Mouse (Mus musculus) kidney, postnatal 14 days (tissue): ENCODE measurements at regions not wholly inside any gene's neighbourhood (a gene's known extent, or its start where the extent isn't known, plus 50 kb on each side); places are given as distances from the start of the nearest gene placed in this dataset.

Experiments used
- DNase-seq: peaks from one replicate; pipeline ENCODE4 v3.0.0; 2022; ENCODE audit warnings: mixed read lengths

DNA sequence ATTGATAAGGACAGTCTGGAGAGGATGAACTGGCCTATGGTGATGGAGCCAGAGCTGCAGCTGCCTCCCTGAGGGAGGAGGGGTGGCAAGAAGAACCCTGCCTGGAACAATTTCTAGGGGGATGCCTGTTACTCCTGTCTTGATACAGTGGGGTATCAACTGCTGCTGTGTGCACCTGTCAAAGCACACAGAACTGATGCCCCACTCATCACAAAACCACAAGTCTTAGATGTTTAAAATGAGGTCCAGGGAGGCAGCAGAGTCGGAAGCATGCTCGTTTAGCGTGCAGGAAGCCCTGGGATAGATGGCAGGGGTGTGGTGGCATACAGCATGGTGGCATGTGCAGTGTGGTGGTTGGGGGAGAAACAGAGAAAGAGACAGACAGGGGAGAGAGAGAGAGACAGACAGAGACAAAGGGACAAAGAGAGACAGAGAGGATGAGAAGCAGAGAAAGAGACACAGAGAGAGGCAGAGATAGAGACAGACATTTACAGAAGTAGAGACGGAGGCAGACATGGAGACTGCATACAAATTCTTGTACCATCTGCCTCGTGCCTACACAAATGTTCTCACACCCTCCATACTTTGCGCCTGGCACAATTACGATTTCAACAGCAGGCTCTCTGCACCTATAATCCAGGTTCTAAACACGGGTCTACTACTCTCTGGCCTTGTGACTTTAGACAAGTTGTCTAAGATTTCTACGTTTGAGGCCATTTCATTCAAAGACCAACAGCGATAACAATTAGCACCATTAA lies 242.6 kb downstream of the Cbln4 start:
- DNase-seq = no peak

DNA sequence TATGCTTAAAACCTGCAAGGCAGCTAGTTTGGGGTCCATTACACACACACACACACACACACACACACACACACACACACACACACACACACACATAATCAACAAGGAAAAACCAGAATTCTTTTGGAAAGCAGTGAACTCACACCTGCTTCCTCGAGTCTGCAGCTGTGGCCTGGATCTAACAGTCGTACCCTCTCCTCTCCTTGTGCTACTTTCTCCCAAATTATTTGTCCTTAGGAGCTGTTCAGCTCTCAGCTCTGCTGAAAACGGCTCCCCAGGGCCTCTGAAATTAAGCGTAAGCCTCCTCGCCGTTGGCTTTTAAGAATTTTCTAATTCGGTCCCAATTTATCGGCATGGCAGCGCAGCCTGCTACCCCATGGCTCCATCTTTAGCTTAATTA lies 243.9 kb downstream of the Cbln4 start:
- no peak for DNase-seq

GRCm38 (mm10) chr2:171790686-171791085 lies 252.6 kb downstream of the Cbln4 start:
- DNase-seq = no peak

- no peak for DNase-seq
These were observed 276.9 kb downstream of the Cbln4 start for GRCm38 (mm10) chr2:171766193-171766930.

DNA sequence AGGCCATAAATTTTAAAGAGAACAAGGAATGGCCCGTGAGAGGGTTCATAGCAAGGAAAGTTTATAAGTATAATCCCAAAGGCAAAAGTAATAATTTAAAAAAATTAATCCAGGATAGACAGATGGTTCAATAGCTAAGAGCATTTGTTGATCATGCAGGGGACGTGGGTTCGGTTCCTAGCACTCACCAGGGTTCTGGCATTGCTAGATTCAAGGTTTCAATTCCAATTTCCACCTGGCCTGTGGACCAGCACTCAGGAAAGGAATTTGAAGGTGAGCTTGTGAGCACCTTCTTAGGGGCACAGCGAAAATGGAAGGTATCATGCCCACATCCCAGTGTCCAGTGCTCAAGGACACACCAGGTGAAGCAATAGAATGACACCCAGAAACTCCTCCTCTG lies 278.2 kb downstream of the Cbln4 start:
- no peak for DNase-seq

DNA sequence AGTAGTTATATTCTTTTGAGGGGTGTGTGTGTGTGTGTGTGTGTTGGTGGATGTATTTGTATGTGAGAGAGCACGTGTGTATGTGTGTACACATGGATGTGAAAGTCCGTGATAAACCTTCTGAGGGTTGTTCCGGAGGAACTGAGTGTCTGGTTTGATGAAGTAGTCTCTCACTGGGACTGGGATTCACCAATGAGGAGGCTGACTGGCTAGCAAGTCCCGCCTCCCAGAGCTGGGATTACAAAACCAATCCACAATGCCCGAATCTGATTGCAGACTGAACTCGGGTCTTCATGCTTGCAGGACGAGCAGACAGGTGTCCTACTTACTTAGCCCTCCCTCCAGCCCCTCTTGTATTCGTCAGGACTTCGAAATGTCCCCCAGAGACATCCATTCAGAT lies 289.8 kb downstream of the Cbln4 start:
- no peak for DNase-seq

GRCm38 (mm10) chr2:171747162-171747561 lies 296.1 kb downstream of the Cbln4 start:
- no peak for DNase-seq

DNA sequence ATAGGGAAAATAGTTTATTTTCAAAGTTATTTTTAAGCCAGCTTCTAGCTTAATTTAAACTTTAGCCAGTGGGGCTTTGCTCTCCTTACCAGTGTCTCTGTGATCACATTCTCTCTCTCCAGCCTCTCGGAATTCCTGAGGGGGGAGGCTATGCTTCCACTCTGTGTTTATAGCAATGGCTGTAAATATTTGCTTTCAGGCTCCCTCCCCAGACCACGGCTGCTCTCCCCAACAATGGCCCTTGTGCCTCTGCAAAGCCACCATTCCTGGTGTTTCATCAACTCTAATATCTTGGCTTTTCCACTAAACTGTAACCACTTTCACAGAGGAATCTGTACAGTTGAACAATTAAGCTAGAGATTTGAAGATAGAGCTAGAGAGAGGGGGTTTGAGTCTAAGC lies 300.2 kb downstream of the Cbln4 start:
- DNase-seq = peak; percentile 8

DNA sequence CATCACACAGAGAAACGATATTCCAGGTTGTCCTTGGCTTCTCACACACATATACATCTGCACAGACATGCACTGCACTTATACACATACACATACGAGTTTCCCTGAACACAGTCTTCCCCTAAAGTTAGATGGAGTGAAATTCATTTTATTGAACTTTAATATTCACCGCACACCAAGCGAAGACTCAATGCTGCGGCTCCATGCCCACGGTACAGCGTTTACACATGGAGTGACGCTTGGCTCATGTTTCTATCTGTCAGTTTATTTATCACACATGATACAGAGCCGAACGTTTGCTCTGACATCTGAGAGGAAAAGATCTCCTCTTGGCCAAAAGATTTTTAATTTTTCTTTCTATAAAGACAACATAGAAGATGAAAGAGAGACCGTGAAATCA lies 300.6 kb downstream of the Cbln4 start:
- DNase-seq = no peak

GRCm38 (mm10) chr2:171737761-171738160 lies 305.5 kb downstream of the Cbln4 start:
- DNase-seq = no peak

GRCm38 (mm10) chr2:171735061-171735490 lies 308.2 kb downstream of the Cbln4 start:
- peak; percentile 19 for DNase-seq

DNA sequence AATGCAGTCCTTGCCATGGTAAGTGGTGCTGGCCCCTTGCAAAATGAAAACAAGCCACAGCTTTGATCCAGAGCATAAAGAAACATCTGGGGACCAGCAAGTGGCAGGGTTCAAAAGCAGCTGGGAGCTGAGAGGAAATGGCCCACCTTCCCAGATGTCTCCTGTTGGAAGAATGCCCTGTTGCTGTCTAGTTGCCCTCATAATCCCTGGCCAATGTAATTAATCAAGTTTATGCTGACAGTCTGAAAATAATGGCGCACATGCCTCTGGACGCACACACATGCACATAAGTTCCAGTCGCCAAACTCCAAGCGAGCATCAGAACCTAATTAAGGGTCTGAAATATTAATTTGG lies 308.7 kb downstream of the Cbln4 start:
- peak; percentile 34 for DNase-seq

DNA sequence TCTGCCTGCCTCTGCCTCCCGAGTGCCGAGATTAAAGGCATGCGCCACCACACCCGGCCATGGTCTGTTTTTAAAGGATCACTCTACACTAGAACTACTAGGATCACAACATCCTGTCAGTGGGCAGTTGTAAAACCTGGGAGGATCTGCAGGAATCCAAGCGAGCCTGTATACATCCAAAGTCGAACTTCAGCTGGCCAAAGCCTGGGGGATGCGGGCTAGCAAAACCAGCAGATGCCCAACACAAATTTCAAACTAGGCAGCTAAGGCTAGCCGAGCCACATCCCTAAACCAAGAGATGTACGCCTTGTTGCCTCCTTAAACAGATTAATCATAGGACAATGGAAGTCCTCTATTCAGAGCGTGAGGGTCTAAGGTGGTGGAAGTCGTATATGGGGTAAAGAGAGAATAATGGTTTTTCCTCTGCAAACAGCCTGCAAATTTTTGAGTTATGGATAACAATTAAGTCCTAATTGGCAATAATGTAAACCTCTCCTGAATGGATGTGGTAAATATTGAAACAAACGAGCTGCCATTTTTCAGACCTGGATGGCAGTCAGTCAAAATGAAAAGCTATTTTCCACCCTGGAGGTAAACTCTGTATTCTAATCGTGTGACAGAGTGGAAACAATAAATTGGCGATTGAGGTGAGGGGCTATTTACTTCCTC lies 309.2 kb downstream of the Cbln4 start:
- no peak for DNase-seq

GRCm38 (mm10) chr2:171719269-171719668 lies 324.0 kb downstream of the Cbln4 start:
- DNase-seq = no peak

DNA sequence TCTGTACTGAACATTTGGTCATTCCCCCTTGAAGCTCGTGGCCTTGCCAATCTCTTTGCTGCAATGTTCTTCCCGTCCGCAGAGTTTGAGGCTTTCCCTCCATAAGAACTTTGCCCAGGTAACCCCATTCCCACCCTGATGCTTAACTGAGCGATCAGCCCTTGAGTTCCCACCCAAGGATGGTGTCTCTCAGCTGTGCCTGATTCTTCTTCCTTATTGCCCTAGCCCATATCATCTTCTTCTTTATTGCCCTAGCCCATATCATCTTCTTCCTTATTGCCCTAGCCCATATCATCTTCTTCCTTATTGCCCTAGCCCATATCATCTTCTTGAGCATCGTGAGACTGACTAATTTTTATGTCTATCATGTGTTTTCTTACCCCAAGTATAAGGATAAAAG lies 324.4 kb downstream of the Cbln4 start:
- DNase-seq = no peak

DNA sequence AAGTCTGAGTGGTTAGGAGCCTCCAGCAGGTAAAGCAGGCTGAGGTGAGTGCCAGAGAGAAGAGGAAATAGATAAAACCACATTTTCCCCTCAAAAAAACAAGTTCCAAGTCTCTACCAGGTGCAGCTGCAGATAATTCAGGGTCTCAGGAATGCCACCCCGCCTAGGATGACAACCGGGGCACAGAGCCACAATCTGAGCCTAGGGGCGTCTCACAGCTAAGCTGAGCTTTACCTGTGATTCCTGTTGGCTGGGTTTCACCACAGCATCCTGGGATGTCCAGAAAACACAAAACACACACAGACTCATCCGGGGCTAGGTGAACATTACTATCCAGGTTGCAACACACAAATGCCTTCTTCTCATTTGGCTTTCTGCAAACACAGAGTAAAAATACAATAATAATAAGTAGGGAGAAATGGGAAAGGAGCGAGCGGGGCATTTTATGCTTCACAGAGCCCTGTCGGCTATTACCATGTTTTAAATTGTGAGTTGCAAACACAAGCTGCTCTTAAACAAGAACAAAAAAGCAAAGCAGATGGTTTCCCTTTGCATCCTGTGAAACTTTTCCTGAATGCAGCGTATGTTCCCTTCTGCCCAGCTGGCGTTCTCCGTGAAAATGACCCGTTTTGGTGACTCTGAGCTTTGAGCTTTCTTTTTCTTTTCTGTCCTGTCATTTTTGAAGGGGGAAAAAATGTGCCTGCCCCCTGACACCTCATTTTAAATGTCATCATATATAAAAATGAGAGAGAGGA lies 330.3 kb downstream of the Cbln4 start:
- no peak for DNase-seq

- no peak for DNase-seq
These were observed 349.7 kb downstream of the Cbln4 start for GRCm38 (mm10) chr2:171693526-171693925.

GRCm38 (mm10) chr2:171690781-171691180 lies 352.5 kb downstream of the Cbln4 start:
- DNase-seq = no peak

DNA sequence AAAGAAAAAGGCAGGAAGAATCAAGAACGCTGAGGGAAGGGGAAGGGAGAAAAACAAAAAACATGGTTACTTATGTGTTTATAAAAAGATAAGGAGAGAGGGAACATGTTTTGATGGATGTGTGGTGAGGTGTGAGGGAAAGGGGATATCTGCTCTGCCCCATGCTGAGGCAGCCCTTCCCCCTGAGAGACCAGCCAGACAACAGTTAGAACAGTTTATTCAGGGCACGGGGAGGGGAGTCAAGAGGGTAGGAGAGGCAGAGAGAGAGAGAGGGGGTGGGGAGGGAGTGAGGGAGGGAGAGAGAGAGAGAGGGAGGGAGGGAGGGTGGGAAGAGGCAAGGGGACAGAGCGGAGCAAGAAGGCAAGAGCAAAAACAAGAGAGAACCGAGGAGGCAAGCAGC lies 354.2 kb downstream of the Cbln4 start:
- DNase-seq = no peak

GRCm38 (mm10) chr2:171677998-171678397 lies 365.3 kb downstream of the Cbln4 start:
- peak; percentile 17 for DNase-seq

GRCm38 (mm10) chr2:171677128-171677527 lies 366.1 kb downstream of the Cbln4 start:
- DNase-seq = no peak

- DNase-seq = no peak
These were observed 367.2 kb downstream of the Cbln4 start for GRCm38 (mm10) chr2:171676083-171676482.

DNA sequence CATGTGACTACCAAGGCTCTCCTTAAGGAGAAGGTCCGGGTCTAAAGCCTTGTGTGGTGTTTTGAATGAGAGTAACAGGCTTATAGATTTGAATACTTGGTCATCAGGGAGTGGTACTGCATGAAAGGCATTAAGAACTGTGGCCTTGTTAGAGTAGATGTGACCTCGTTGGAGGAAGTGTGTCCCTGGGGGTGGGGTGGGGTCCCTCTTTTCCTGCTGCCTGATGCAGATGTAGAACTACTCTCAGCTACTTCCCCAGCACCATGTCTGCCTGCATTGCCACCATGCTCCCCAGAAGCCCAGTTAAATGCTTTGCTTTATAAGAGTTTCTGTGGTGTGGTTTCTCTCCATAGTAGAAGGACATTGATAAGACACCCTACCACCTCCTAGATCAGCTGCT lies 367.9 kb downstream of the Cbln4 start:
- DNase-seq = no peak
